Mouse (Mus musculus) liver, embryonic 15.5 days (tissue): Measurements from ENCODE around the gene Smyd5. TPM values are rescaled to one million over a fixed set of nuclear protein-coding genes. Genes with fewer than 3 reads are reported as not detected.

Experiments
- ATAC-seq: fragments of 200-750 bp; cut with Nextera tagmentation; 2 replicates; pipeline ENCODE4 v1.8.0; 2017; ENCODE audit warnings: moderate number of reproducible peaks, mild to moderate bottlenecking, moderate library complexity; ENCODE audit not compliant: insufficient read depth
- H3K27ac ChIP-seq: fragments of 300-500 bp; sonication (generic); replicated peaks from 2 replicates; pipeline ENCODE4 v1.5.1; 2015; ENCODE audit warnings: mild to moderate bottlenecking, inconsistent platforms
- H3K27me3 ChIP-seq: fragments of 300-500 bp; sonication (generic); 2 replicates; pipeline ENCODE4 v1.6.1; 2015; ENCODE audit warnings: mild to moderate bottlenecking, inconsistent platforms
- H3K36me3 ChIP-seq: fragments of 300-500 bp; sonication (generic); replicated peaks from 2 replicates; pipeline ENCODE4 v1.6.1; 2015; ENCODE audit warnings: moderate library complexity, mild to moderate bottlenecking, inconsistent platforms
- H3K4me1 ChIP-seq: fragments of 300-500 bp; sonication (generic); replicated peaks from 2 replicates; pipeline ENCODE4 v1.6.1; 2015; ENCODE audit warnings: inconsistent platforms
- H3K4me2 ChIP-seq: fragments of 300-500 bp; sonication (generic); 2 replicates; pipeline ENCODE4 v1.6.1; 2015; ENCODE audit warnings: moderate library complexity, mild to moderate bottlenecking, inconsistent platforms
- H3K4me3 ChIP-seq: fragments of 300-500 bp; sonication (generic); replicated peaks from 2 replicates; pipeline ENCODE4 v1.5.1; 2015; ENCODE audit warnings: mild to moderate bottlenecking, inconsistent platforms
- H3K9ac ChIP-seq: fragments of 300-500 bp; sonication (generic); 2 replicates; pipeline ENCODE4 v1.6.1; 2015; ENCODE audit warnings: moderate library complexity, mild to moderate bottlenecking, inconsistent platforms
- H3K9me3 ChIP-seq: fragments of 300-500 bp; sonication (generic); replicated peaks from 2 replicates; pipeline ENCODE4 v1.6.1; 2016; ENCODE audit warnings: inconsistent platforms
- WGBS: fragments of 180-500 bp; shearing (Covaris S2); methylation state at CpG from one replicate; pipeline ENCODE4 v1.1.7; 2015; ENCODE audit warnings: mixed read lengths; ENCODE audit not compliant: insufficient replicate concordance; 5-methylcytosine and 5-hydroxymethylcytosine counted together
- polyA plus RNA-seq: library from polyadenylated mRNA; unstranded; fragments of >200 nt; fragmentation: Nextera tagmentation; extraction: Ambion mirVana; gene quantifications from 2 replicates; pipeline ENCODE4 v1.2.1, GENCODE M21; 2015

Smyd5 gene
- polyA plus RNA-seq, 1 experiment from 2014 or later = 20.1 TPM

GRCm38 (mm10) chr6:85491606-85492005 lies 59.8 kb downstream of the Smyd5 start:
- Histone ChIP-seq H3K9me3 (no peaks in the 10 kb centered on the region), H3K27me3 (0 out of 2 replicates have a peak, but pooled peaks cover 4% of the 10 kb centered on the region), H3K4me2 (no peak overlapping the region), H3K4me3 (no peak overlapping the region), H3K9ac (no peak overlapping the region), H3K4me1 (no peaks in the 10 kb centered on the region), H3K36me3 (no peaks in the 10 kb centered on the region), H3K27ac (no peak overlapping the region)
- no peak for ATAC-seq
- WGBS = 48% methylated on average over 3 of the region's 3 CpGs

Other genes with a start within 250 kb of the Smyd5 start
- not detected in 2 replicates for gene Emx1, start 244.6 kb upstream of the Smyd5 start, polyA plus RNA-seq
- gene Sfxn5, start 98.6 kb upstream of the Smyd5 start, polyA plus RNA-seq = 1.6 and 1.9 TPM in 2 replicates
- gene Rab11fip5, start 57.4 kb upstream of the Smyd5 start, polyA plus RNA-seq = 0.86 and 1.3 TPM in 2 replicates
- gene Noto, start 8.1 kb upstream of the Smyd5 start, polyA plus RNA-seq = not detected in 2 replicates
- gene Cct7, start 19.5 kb downstream of the Smyd5 start, polyA plus RNA-seq = 260 and 270 TPM in 2 replicates
- 25.7 and 26.8 TPM in 2 replicates for gene Pradc1, start 20.0 kb downstream of the Smyd5 start, polyA plus RNA-seq
- gene Fbxo41, start 71.0 kb downstream of the Smyd5 start, polyA plus RNA-seq = not detected in 2 replicates
- not detected in 2 replicates for gene Egr4, start 81.6 kb downstream of the Smyd5 start, polyA plus RNA-seq
- 1.5 and 1.9 TPM in 2 replicates for gene Alms1, start 155.5 kb downstream of the Smyd5 start, polyA plus RNA-seq